Mouse (Mus musculus) heart, postnatal 0 days (tissue): ENCODE results near the gene Gda.

Source experiments
- CTCF ChIP-seq: IDR thresholded peaks from 2 replicates; pipeline ENCODE4 v1.5.1; 2016; ENCODE audit warnings: antibody characterized with exemption, control low read depth, low read depth
- EP300 ChIP-seq: IDR thresholded peaks from 2 replicates; pipeline ENCODE4 v1.6.1; 2016; ENCODE audit warnings: antibody characterized with exemption, low read depth

- TF ChIP-seq CTCF (no peak), EP300 (no peak)
Observed at GRCm38 (mm10) chr19:21432286-21432685, 41.0 kb downstream of the Gda start.
